Mouse (Mus musculus) urinary bladder, adult 18-20 months (tissue): ENCODE results near the gene Gm4201.
"Not testable (repeated sequence)": the region's sequence is repeated elsewhere in the genome, so short reads cannot be mapped to it uniquely, and the experiment has no call there.

Source experiments
- DNase-seq, 2 experiments: peaks; one replicate each; pipeline ENCODE4 v3.0.0; 2022; ENCODE audit warnings: low spot score in 2 of 2, mixed read lengths in 2 of 2

Gm4201 gene

GRCm38 (mm10) chr7:22565243-22565642 lies at the start of gene Gm4201:
Gene Gm4201, minus strand, starts transcription at chr7:22565343.
- DNase-seq, result not testable (repeated sequence)

- DNase-seq, result not testable (repeated sequence)
These were observed 22.9 kb upstream of the Gm4201 start, which contains the start of gene Gm4565 for GRCm38 (mm10) chr7:22588027-22588426. Gene Gm4565, minus strand, starts transcription at chr7:22588127.

- DNase-seq, result not testable (repeated sequence)
These were observed 30.4 kb downstream of the Gm4201 start, which contains the start of gene Gm8677 for GRCm38 (mm10) chr7:22534787-22535186. Gene Gm8677, minus strand, starts transcription at chr7:22534887.

GRCm38 (mm10) chr7:22522667-22523066 lies 42.5 kb downstream of the Gm4201 start, which contains the start of gene Vmn1r152:
Gene Vmn1r152, plus strand, starts transcription at chr7:22522967.
- DNase-seq, result not testable (repeated sequence)
